Mouse (Mus musculus) C2C12 (cell line): ENCODE measurements around the gene Ccdc117.

ENCODE experiments used
- CTCF ChIP-seq: IDR thresholded peaks from one replicate; pipeline ENCODE4 v1.5.1; 2011; ENCODE audit not compliant: control insufficient read depth, insufficient read depth, insufficient read length
- MYOD1 ChIP-seq: IDR thresholded peaks from one replicate; pipeline ENCODE4 v1.6.1; 2011; ENCODE audit warnings: low read depth; ENCODE audit not compliant: control insufficient read depth, insufficient read length
- USF1 ChIP-seq: IDR thresholded peaks from one replicate; pipeline ENCODE4 v1.6.1; 2011; ENCODE audit warnings: low read depth, mild to moderate bottlenecking, control low read depth, moderate library complexity

- TF ChIP-seq CTCF = no peak
- TF ChIP-seq USF1 = no peak
- TF ChIP-seq MYOD1 = no peak
Measured at GRCm38 (mm10) chr11:5563898-5564297, 21.9 kb upstream of the Ccdc117 start.
